Mouse (Mus musculus) lung, postnatal 0 days (tissue): ENCODE results near the gene Rplp0.

Experiments used
- CTCF ChIP-seq: IDR thresholded peaks from 2 replicates; pipeline ENCODE4 v1.5.1; 2016; ENCODE audit warnings: antibody characterized with exemption, mild to moderate bottlenecking
- EP300 ChIP-seq: IDR thresholded peaks from 2 replicates; pipeline ENCODE4 v1.6.1; 2016; ENCODE audit warnings: antibody characterized with exemption, mild to moderate bottlenecking, control low read depth

- no peak for TF ChIP-seq CTCF
- no peak for TF ChIP-seq EP300
Measured at GRCm38 (mm10) chr5:115558182-115558794, 979 bp upstream of the Rplp0 start.
